Mouse (Mus musculus) ES-E14 (cell line): ENCODE results near the gene Hoxb1.

Experiments
- HCFC1 ChIP-seq: IDR thresholded peaks from 2 replicates; pipeline ENCODE4 v1.6.1; 2012; ENCODE audit warnings: low read length, inconsistent platforms, borderline replicate concordance; ENCODE audit not compliant: insufficient read depth
- ZC3H11A ChIP-seq: IDR thresholded peaks from 2 replicates; pipeline ENCODE4 v1.6.1; 2012; ENCODE audit warnings: low read depth, mild to moderate bottlenecking, inconsistent platforms, low read length, borderline replicate concordance

DNA sequence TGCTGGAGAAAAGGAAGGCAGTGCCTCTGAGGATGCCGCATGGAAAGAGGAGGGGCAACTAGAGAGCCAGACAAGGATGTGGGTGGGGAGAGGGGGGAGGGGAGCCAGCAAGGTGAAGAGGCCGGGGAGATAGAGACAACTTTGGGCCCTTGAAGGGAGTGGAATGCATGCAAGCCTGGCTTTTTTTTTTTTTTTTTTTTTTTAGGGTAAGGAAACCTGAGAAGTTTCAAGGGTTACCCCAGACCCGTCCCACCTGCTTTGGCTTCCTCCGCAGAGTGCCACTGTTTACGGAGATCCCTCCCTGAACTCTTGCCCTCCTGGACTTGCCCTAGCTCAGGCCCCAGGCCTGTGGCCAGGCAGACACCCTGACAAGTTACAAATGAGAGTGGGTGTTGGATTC is 1.7 kb upstream of the Hoxb1 start:
- TF ChIP-seq ZC3H11A (no peak), HCFC1 (no peak)
